Mouse (Mus musculus): Measurements from ENCODE around the gene Mzf1.

DNA sequence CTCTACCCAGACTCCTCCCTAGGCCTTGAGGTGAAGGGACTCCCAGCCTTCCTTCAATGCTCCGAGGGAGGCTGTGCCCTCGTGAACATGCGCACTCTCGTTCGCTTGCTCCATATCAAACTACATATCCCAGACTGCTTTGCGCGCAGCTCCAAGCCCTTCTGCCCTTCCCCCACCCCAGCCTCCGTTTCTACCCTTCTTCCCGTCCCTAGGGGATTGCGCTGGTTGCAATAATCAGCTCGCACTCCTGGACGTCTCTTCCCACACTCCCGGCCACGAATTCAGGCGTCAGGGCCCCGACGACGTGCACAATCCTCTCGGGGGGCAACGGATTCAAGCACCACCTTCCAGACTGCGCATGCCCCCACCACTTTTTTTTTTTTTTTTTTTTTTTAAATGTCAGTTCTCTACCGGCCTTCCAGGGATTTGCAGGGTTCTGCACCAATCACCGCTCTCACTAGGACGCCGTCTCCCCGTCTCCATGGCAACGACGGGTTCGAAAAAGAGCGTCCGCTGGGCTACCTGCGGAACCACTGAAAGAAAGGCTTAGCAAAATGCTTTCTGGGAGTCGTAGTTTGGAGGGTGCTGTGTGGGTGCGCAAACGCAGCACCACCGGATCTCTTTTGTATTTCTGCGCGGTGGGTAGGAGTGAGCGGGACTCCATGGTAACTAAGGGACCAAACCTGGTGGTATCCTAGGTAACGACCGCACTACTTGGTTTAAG is at the start of gene Mzf1:
- TF ChIP-seq USF1 (IDR thresholded peaks at IDR 0.05; ENCODE audit: low read depth, low read length) (0 out of 2 replicates have a peak, but pooled peaks have one; percentile 36), POLR2A (IDR thresholded peaks at IDR 0.05; ENCODE audit: control insufficient read depth in 1 of 2, insufficient read depth in 1 of 2, low read depth in 1 of 2, low read length in 2 of 2, poor library complexity in 1 of 2) (peak; percentile 47 to 83; a peak in 2 of 4 replicates), HCFC1 (IDR thresholded peaks at IDR 0.05; ENCODE audit: low read depth, low read length) (peak; percentile 87), CTCF (IDR thresholded peaks at IDR 0.05 in 2 of 3, conservative IDR thresholded peaks at IDR 0.05 in 1 of 3; ENCODE audit: control insufficient read depth in 1 of 3, insufficient read depth in 1 of 3, low read depth in 2 of 3, low read length in 3 of 3, poor library complexity in 1 of 3, severe bottlenecking in 1 of 3) (no peak)
